Mouse (Mus musculus) myocyte (in vitro differentiated cells): ENCODE data around the gene Chst4. TPM values are rescaled to one million over a fixed set of nuclear protein-coding genes. Genes with fewer than 3 reads are reported as not detected.

Experiments used
- H3K27me3 ChIP-seq: one replicate; pipeline ENCODE4 v1.6.1; 2011; ENCODE audit not compliant: control insufficient read depth, insufficient read depth, insufficient read length
- H3K36me3 ChIP-seq: one replicate; pipeline ENCODE4 v1.6.1; 2011; ENCODE audit not compliant: control insufficient read depth, insufficient read depth
- H3K4me2 ChIP-seq: one replicate; pipeline ENCODE4 v1.6.1; 2011; ENCODE audit warnings: low read depth, control low read depth
- H3K4me3 ChIP-seq: one replicate; pipeline ENCODE4 v1.5.1; 2011; ENCODE audit warnings: mild to moderate bottlenecking, control low read depth, moderate library complexity
- H3K79me2 ChIP-seq: one replicate; pipeline ENCODE4 v1.6.1; 2011; ENCODE audit not compliant: control insufficient read depth, insufficient read depth
- H3ac ChIP-seq: one replicate; pipeline ENCODE4 v1.6.1; 2011; ENCODE audit not compliant: control insufficient read depth, insufficient read length
- CEBPB ChIP-seq: IDR thresholded peaks from 2 replicates; pipeline ENCODE4 v1.6.1; 2011; ENCODE audit warnings: mild to moderate bottlenecking, moderate library complexity; ENCODE audit not compliant: poor library complexity, insufficient read depth, severe bottlenecking
- E2F4 ChIP-seq: IDR thresholded peaks from one replicate; pipeline ENCODE4 v1.6.1; 2011; ENCODE audit warnings: mild to moderate bottlenecking, control low read depth, moderate library complexity; ENCODE audit not compliant: insufficient read depth
- MAX ChIP-seq: IDR thresholded peaks from one replicate; pipeline ENCODE4 v1.6.1; 2011; ENCODE audit warnings: low read depth, mild to moderate bottlenecking, control low read depth
- MYOD1 ChIP-seq, 3 experiments: IDR thresholded peaks; one replicate each; pipeline ENCODE4 v1.6.1; 2011; ENCODE audit warnings: control low read depth in 2 of 3, low read depth in 2 of 3, mild to moderate bottlenecking in 2 of 3, moderate library complexity in 1 of 3; ENCODE audit not compliant: insufficient read length in 2 of 3, control insufficient read depth in 1 of 3
- MYOG ChIP-seq, 3 experiments: IDR thresholded peaks; one replicate each; pipeline ENCODE4 v1.6.1; 2011; ENCODE audit warnings: control low read depth in 2 of 3, low read depth in 2 of 3, mild to moderate bottlenecking in 2 of 3; ENCODE audit not compliant: insufficient read length in 2 of 3, control insufficient read depth in 1 of 3, insufficient read depth in 1 of 3
- POLR2A ChIP-seq: IDR thresholded peaks from one replicate; pipeline ENCODE4 v1.6.1; 2011; ENCODE audit warnings: low read depth, mild to moderate bottlenecking, control low read depth, moderate library complexity; ENCODE audit not compliant: insufficient read length
- POLR2AphosphoS2 ChIP-seq: IDR thresholded peaks from one replicate; pipeline ENCODE4 v1.6.1; 2011; ENCODE audit warnings: low read depth, control low read depth; ENCODE audit not compliant: insufficient read length
- REST ChIP-seq: IDR thresholded peaks from one replicate; pipeline ENCODE4 v1.6.1; 2011; ENCODE audit warnings: mild to moderate bottlenecking, control low read depth, moderate library complexity; ENCODE audit not compliant: insufficient read depth, insufficient read length
- SRF ChIP-seq: IDR thresholded peaks from one replicate; pipeline ENCODE4 v1.6.1; 2011; ENCODE audit warnings: low read depth; ENCODE audit not compliant: control insufficient read depth, insufficient read length
- TCF12 ChIP-seq: IDR thresholded peaks from one replicate; pipeline ENCODE4 v1.6.1; 2011; ENCODE audit warnings: mild to moderate bottlenecking, control low read depth; ENCODE audit not compliant: poor library complexity, insufficient read depth, severe bottlenecking
- TCF3 ChIP-seq: IDR thresholded peaks from one replicate; pipeline ENCODE4 v1.6.1; 2011; ENCODE audit warnings: low read depth, control low read depth; ENCODE audit not compliant: insufficient read length
- USF1 ChIP-seq: IDR thresholded peaks from one replicate; pipeline ENCODE4 v1.6.1; 2011; ENCODE audit warnings: low read depth, mild to moderate bottlenecking, control low read depth, moderate library complexity
- polyA plus RNA-seq: library from polyadenylated mRNA; unstranded; fragments of >200 nt; fragmentation: generic; extraction: Trizol; gene quantifications from one replicate; pipeline ENCODE4 v1.2.1, GENCODE M21; 2012; ENCODE audit warnings: missing spikeins

Gene Chst4
- not detected for polyA plus RNA-seq

GRCm38 (mm10) chr8:110039659-110040058, at the start of gene Chst4:
Gene Chst4 (minus strand): TSS chr8:110039740.
- TF ChIP-seq TCF12: no peak

GRCm38 (mm10) chr8:110082416-110083105, 43.0 kb upstream of the Chst4 start:
- no peak overlapping the region for H3K4me2 ChIP-seq
- no peak overlapping the region for H3K4me3 ChIP-seq
- H3ac ChIP-seq: no peak overlapping the region
- peaks cover 30% of the 10 kb centered on the region for H3K27me3 ChIP-seq
- H3K36me3 ChIP-seq: no peaks in the 10 kb centered on the region
- no peaks in the 10 kb centered on the region for H3K79me2 ChIP-seq
- no peak for TF ChIP-seq USF1
- TF ChIP-seq E2F4: no peak
- TF ChIP-seq TCF12: no peak
- no peak for TF ChIP-seq REST

More at GRCm38 (mm10) chr8:110039659-110040058, at the start of gene Chst4:
- H3K27me3 ChIP-seq: peaks cover 18% of the 10 kb centered on the region
- no peak within 1 kb of the TSS for H3K4me2 ChIP-seq
- H3K36me3 ChIP-seq: no peaks in the 10 kb centered on the region
- no peak within 1 kb of the TSS for H3ac ChIP-seq
- H3K4me3 ChIP-seq: no peak within 1 kb of the TSS
- H3K79me2 ChIP-seq: no peaks in the 10 kb centered on the region

- TF ChIP-seq CEBPB (no peak), MYOD1 (IDR thresholded peaks at IDR 0.05; ENCODE audit: control insufficient read depth in 1 of 3, insufficient read length in 2 of 3, low read depth in 2 of 3) (no peak), SRF (no peak), TCF12 (no peak), TCF3 (no peak), POLR2A (no peak), E2F4 (no peak), USF1 (no peak), MYOG (IDR thresholded peaks at IDR 0.05; ENCODE audit: control insufficient read depth in 1 of 3, insufficient read depth in 1 of 3, insufficient read length in 2 of 3, low read depth in 2 of 3) (no peak), POLR2AphosphoS2 (no peak)
- Histone ChIP-seq H3K4me3 (no peak within 1 kb of the TSS), H3K79me2 (no peaks in the 10 kb centered on the region), H3ac (no peak within 1 kb of the TSS), H3K4me2 (no peak within 1 kb of the TSS), H3K27me3 (peaks cover 29% of the 10 kb centered on the region), H3K36me3 (no peaks in the 10 kb centered on the region)
These were observed 40.0 kb upstream of the Chst4 start, which contains the start of gene Zfp612 for GRCm38 (mm10) chr8:110079282-110080221. Gene Zfp612 (plus strand): TSS chr8:110079746.

GRCm38 (mm10) chr8:110074496-110074895, 35.0 kb upstream of the Chst4 start:
- Histone ChIP-seq H3K4me2 (no peak overlapping the region), H3K36me3 (no peaks in the 10 kb centered on the region), H3K79me2 (no peaks in the 10 kb centered on the region), H3K27me3 (peaks cover 4% of the 10 kb centered on the region), H3ac (no peak overlapping the region), H3K4me3 (no peak overlapping the region)
- TF ChIP-seq REST (no peak), SRF (no peak), MYOG (IDR thresholded peaks at IDR 0.05; ENCODE audit: control insufficient read depth in 1 of 3, insufficient read depth in 1 of 3, insufficient read length in 2 of 3, low read depth in 2 of 3) (no peak), USF1 (no peak), MYOD1 (IDR thresholded peaks at IDR 0.05; ENCODE audit: control insufficient read depth in 1 of 3, insufficient read length in 2 of 3, low read depth in 2 of 3) (no peak), POLR2A (no peak), CEBPB (no peak), TCF3 (no peak), POLR2AphosphoS2 (no peak), MAX (no peak), TCF12 (no peak), E2F4 (no peak)

- no peak overlapping the region for H3K4me2 ChIP-seq
- H3ac ChIP-seq: no peak overlapping the region
- H3K4me3 ChIP-seq: no peak overlapping the region
- TF ChIP-seq POLR2AphosphoS2 (no peak), CEBPB (no peak), SRF (no peak), MAX (no peak), POLR2A (no peak)
- peaks cover 2% of the 10 kb centered on the region for H3K27me3 ChIP-seq
- H3K36me3 ChIP-seq: no peaks in the 10 kb centered on the region
- no peaks in the 10 kb centered on the region for H3K79me2 ChIP-seq
These were observed 32.1 kb upstream of the Chst4 start for GRCm38 (mm10) chr8:110071600-110071999.
